Mouse (Mus musculus): ENCODE data around the gene Nup107. TPM values are rescaled to one million over a fixed set of nuclear protein-coding genes. Genes with fewer than 3 reads are reported as not detected.
"Not testable (repeated sequence)": the region's sequence is repeated elsewhere in the genome, so short reads cannot be mapped to it uniquely, and the experiment has no call there.

Gene Nup107
- polyA plus RNA-seq, 1 experiment from 2014 or later: 106 TPM

- Histone ChIP-seq H3K9ac (ENCODE audit: low read length) (no peak overlapping the region), H3K36me3 (ENCODE audit: control insufficient read depth, insufficient read depth, low read length) (peaks cover 37% of the 10 kb centered on the region), H3K9me3 (ENCODE audit: control insufficient read depth, low read length) (no peaks in the 10 kb centered on the region), H3K27me3 (ENCODE audit: control insufficient read depth, insufficient read depth, low read length) (no peaks in the 10 kb centered on the region), H3K4me2 (ENCODE audit: low read depth, severe bottlenecking) (no peak overlapping the region), H3K4me3 (ENCODE audit: low read depth, low read length) (no peak overlapping the region), H3K27ac (replicated peaks; ENCODE audit: low read depth, low read length) (no peak overlapping the region), H3K4me1 (ENCODE audit: control insufficient read depth, insufficient read depth, low read length) (no peaks in the 10 kb centered on the region)
- DNase-seq (ENCODE audit: low spot score) (no peak), ATAC-seq (ENCODE audit: insufficient number of reproducible peaks, low FRiP score, low TSS enrichment, low read depth) (no peak)
- 91% methylated on average over 9 of the region's 9 CpGs for WGBS
Observed at GRCm38 (mm10) chr10:117760831-117761335, 31.6 kb downstream of the Nup107 start.

- no peaks in the 10 kb centered on the region for H3K4me1 ChIP-seq (ENCODE audit: control insufficient read depth, insufficient read depth, low read length)
- H3K4me3 ChIP-seq (ENCODE audit: low read depth, low read length): no peak overlapping the region
- no peak overlapping the region for H3K4me2 ChIP-seq (ENCODE audit: low read depth, severe bottlenecking)
- peaks cover 31% of the 10 kb centered on the region for H3K36me3 ChIP-seq (ENCODE audit: control insufficient read depth, insufficient read depth, low read length)
- H3K9ac ChIP-seq (ENCODE audit: low read length): no peak overlapping the region
- 94% methylated on average over 10 of the region's 10 CpGs for WGBS
- no peak overlapping the region for H3K27ac ChIP-seq (replicated peaks; ENCODE audit: low read depth, low read length)
- no peak for ATAC-seq (ENCODE audit: insufficient number of reproducible peaks, low FRiP score, low TSS enrichment, low read depth)
- H3K9me3 ChIP-seq (ENCODE audit: control insufficient read depth, low read length): no peaks in the 10 kb centered on the region
- DNase-seq (ENCODE audit: low spot score): no peak
- H3K27me3 ChIP-seq (ENCODE audit: control insufficient read depth, insufficient read depth, low read length): no peaks in the 10 kb centered on the region
Observed at GRCm38 (mm10) chr10:117759844-117760630, 32.5 kb downstream of the Nup107 start.

GRCm38 (mm10) chr10:117758749-117759727 lies 33.5 kb downstream of the Nup107 start:
- H3K9me3 ChIP-seq (ENCODE audit: control insufficient read depth, low read length): no peaks in the 10 kb centered on the region
- H3K4me3 ChIP-seq (ENCODE audit: low read depth, low read length): no peak overlapping the region
- 91% methylated on average over 18 of the region's 18 CpGs for WGBS
- no peak overlapping the region for H3K27ac ChIP-seq (replicated peaks; ENCODE audit: low read depth, low read length)
- no peaks in the 10 kb centered on the region for H3K27me3 ChIP-seq (ENCODE audit: control insufficient read depth, insufficient read depth, low read length)
- no peaks in the 10 kb centered on the region for H3K4me1 ChIP-seq (ENCODE audit: control insufficient read depth, insufficient read depth, low read length)
- no peak for DNase-seq (ENCODE audit: low spot score)
- no peak overlapping the region for H3K4me2 ChIP-seq (ENCODE audit: low read depth, severe bottlenecking)
- no peak for ATAC-seq (ENCODE audit: insufficient number of reproducible peaks, low FRiP score, low TSS enrichment, low read depth)
- H3K36me3 ChIP-seq (ENCODE audit: control insufficient read depth, insufficient read depth, low read length): peaks cover 31% of the 10 kb centered on the region
- no peak overlapping the region for H3K9ac ChIP-seq (ENCODE audit: low read length)

- ATAC-seq (ENCODE audit: insufficient number of reproducible peaks, low FRiP score, low TSS enrichment, low read depth); H3K27me3 ChIP-seq (ENCODE audit: control insufficient read depth, insufficient read depth, low read length); H3K9ac ChIP-seq (ENCODE audit: low read length); H3K4me3 ChIP-seq (ENCODE audit: low read depth, low read length); H3K9me3 ChIP-seq (ENCODE audit: control insufficient read depth, low read length); H3K27ac ChIP-seq (replicated peaks; ENCODE audit: low read depth, low read length); H3K4me1 ChIP-seq (ENCODE audit: control insufficient read depth, insufficient read depth, low read length); DNase-seq (ENCODE audit: low spot score); H3K4me2 ChIP-seq (ENCODE audit: low read depth, severe bottlenecking): not testable (repeated sequence)
- H3K36me3 ChIP-seq (ENCODE audit: control insufficient read depth, insufficient read depth, low read length): peaks cover 27% of the 10 kb centered on the region
- 93% methylated on average over 3 of the region's 3 CpGs for WGBS
Observed at GRCm38 (mm10) chr10:117758344-117758743, 34.2 kb downstream of the Nup107 start.

GRCm38 (mm10) chr10:117757796-117758342 lies 34.6 kb downstream of the Nup107 start:
- WGBS: 93% methylated on average over 7 of the region's 7 CpGs
- no peak overlapping the region for H3K4me2 ChIP-seq (ENCODE audit: low read depth, severe bottlenecking)

GRCm38 (mm10) chr10:117757259-117757658 lies 35.2 kb downstream of the Nup107 start:
- Histone ChIP-seq H3K9ac (ENCODE audit: low read length) (no peak overlapping the region), H3K4me2 (ENCODE audit: low read depth, severe bottlenecking) (no peak overlapping the region), H3K27me3 (ENCODE audit: control insufficient read depth, insufficient read depth, low read length) (no peaks in the 10 kb centered on the region), H3K36me3 (ENCODE audit: control insufficient read depth, insufficient read depth, low read length) (peaks cover 24% of the 10 kb centered on the region), H3K27ac (replicated peaks; ENCODE audit: low read depth, low read length) (no peak overlapping the region), H3K4me1 (ENCODE audit: control insufficient read depth, insufficient read depth, low read length) (no peaks in the 10 kb centered on the region), H3K9me3 (ENCODE audit: control insufficient read depth, low read length) (no peaks in the 10 kb centered on the region), H3K4me3 (ENCODE audit: low read depth, low read length) (no peak overlapping the region)
- ATAC-seq (ENCODE audit: insufficient number of reproducible peaks, low FRiP score, low TSS enrichment, low read depth) (no peak), DNase-seq (ENCODE audit: low spot score) (no peak)
- WGBS: 98% methylated on average over 1 of the region's 1 CpGs

More at GRCm38 (mm10) chr10:117757796-117758342, 34.6 kb downstream of the Nup107 start:
- Histone ChIP-seq H3K9ac (ENCODE audit: low read length) (no peak overlapping the region), H3K9me3 (ENCODE audit: control insufficient read depth, low read length) (no peaks in the 10 kb centered on the region), H3K36me3 (ENCODE audit: control insufficient read depth, insufficient read depth, low read length) (peaks cover 24% of the 10 kb centered on the region), H3K27me3 (ENCODE audit: control insufficient read depth, insufficient read depth, low read length) (no peaks in the 10 kb centered on the region), H3K27ac (replicated peaks; ENCODE audit: low read depth, low read length) (no peak overlapping the region), H3K4me1 (ENCODE audit: control insufficient read depth, insufficient read depth, low read length) (no peaks in the 10 kb centered on the region), H3K4me3 (ENCODE audit: low read depth, low read length) (no peak overlapping the region)
- DNase-seq (ENCODE audit: low spot score) (no peak), ATAC-seq (ENCODE audit: insufficient number of reproducible peaks, low FRiP score, low TSS enrichment, low read depth) (no peak)

GRCm38 (mm10) chr10:117756784-117757183 lies 35.7 kb downstream of the Nup107 start:
- H3K4me1 ChIP-seq (ENCODE audit: control insufficient read depth, insufficient read depth, low read length): no peaks in the 10 kb centered on the region
- no peak overlapping the region for H3K4me2 ChIP-seq (ENCODE audit: low read depth, severe bottlenecking)
- DNase-seq (ENCODE audit: low spot score) (no peak), ATAC-seq (ENCODE audit: insufficient number of reproducible peaks, low FRiP score, low TSS enrichment, low read depth) (no peak)
- WGBS: 94% methylated on average over 5 of the region's 5 CpGs
- no peaks in the 10 kb centered on the region for H3K9me3 ChIP-seq (ENCODE audit: control insufficient read depth, low read length)
- no peak overlapping the region for H3K4me3 ChIP-seq (ENCODE audit: low read depth, low read length)
- H3K36me3 ChIP-seq (ENCODE audit: control insufficient read depth, insufficient read depth, low read length): peaks cover 24% of the 10 kb centered on the region
- H3K27ac ChIP-seq (replicated peaks; ENCODE audit: low read depth, low read length): no peak overlapping the region
- no peaks in the 10 kb centered on the region for H3K27me3 ChIP-seq (ENCODE audit: control insufficient read depth, insufficient read depth, low read length)
- no peak overlapping the region for H3K9ac ChIP-seq (ENCODE audit: low read length)

Measured in limb, embryonic 11.5 days (tissue).